Mouse (Mus musculus) neural tube, embryonic 11.5 days (tissue): ENCODE measurements at regions not wholly inside any gene's neighbourhood (a gene's known extent, or its start where the extent isn't known, plus 50 kb on each side); places are given as distances from the start of the nearest gene placed in this dataset.

ENCODE experiments used
- ATAC-seq: fragments of 200-750 bp; cut with Nextera tagmentation; 2 replicates; pipeline ENCODE4 v1.8.0; 2017; ENCODE audit warnings: moderate number of reproducible peaks, mild to moderate bottlenecking, moderate TSS enrichment, moderate library complexity; ENCODE audit not compliant: insufficient read depth, low FRiP score, low TSS enrichment
- DNase-seq: peaks from one replicate; pipeline ENCODE4 v3.0.0-alpha.2; 2015; ENCODE audit warnings: low spot score
- H3K27ac ChIP-seq: fragments of 300-500 bp; sonication (generic); 2 replicates; pipeline ENCODE4 v1.5.1; 2014; ENCODE audit warnings: low read depth, mild to moderate bottlenecking, low read length
- H3K27me3 ChIP-seq: fragments of 300-500 bp; sonication (generic); 2 replicates; pipeline ENCODE4 v1.6.1; 2014; ENCODE audit warnings: mild to moderate bottlenecking, low read length, mixed read lengths; ENCODE audit not compliant: control insufficient read depth, insufficient read depth
- H3K36me3 ChIP-seq: fragments of 300-500 bp; sonication (generic); 2 replicates; pipeline ENCODE4 v1.6.1; 2014; ENCODE audit warnings: mild to moderate bottlenecking, low read length, moderate library complexity, mixed read lengths; ENCODE audit not compliant: control insufficient read depth, insufficient read depth
- H3K4me1 ChIP-seq: fragments of 300-500 bp; sonication (generic); 2 replicates; pipeline ENCODE4 v1.6.1; 2014; ENCODE audit warnings: low read length, mixed read lengths; ENCODE audit not compliant: control insufficient read depth, insufficient read depth
- H3K4me2 ChIP-seq: fragments of 300-500 bp; sonication (generic); 2 replicates; pipeline ENCODE4 v1.6.1; 2014; ENCODE audit warnings: low read depth, mild to moderate bottlenecking, moderate library complexity
- H3K4me3 ChIP-seq: fragments of 300-500 bp; sonication (generic); 2 replicates; pipeline ENCODE4 v1.5.1; 2014; ENCODE audit warnings: low read depth, low read length
- H3K9ac ChIP-seq: fragments of 300-500 bp; sonication (generic); 2 replicates; pipeline ENCODE4 v1.6.1; 2014; ENCODE audit warnings: mild to moderate bottlenecking, low read length
- H3K9me3 ChIP-seq: fragments of 300-500 bp; sonication (generic); 2 replicates; pipeline ENCODE4 v1.6.1; 2016; ENCODE audit warnings: low read length; ENCODE audit not compliant: control insufficient read depth
- WGBS: fragments of 180-500 bp; shearing (Covaris S2); extraction: QIAGEN DNeasy Blood & Tissue Kit; methylation state at CpG from one replicate; pipeline ENCODE4 v1.1.7; 2014; 5-methylcytosine and 5-hydroxymethylcytosine counted together

DNA sequence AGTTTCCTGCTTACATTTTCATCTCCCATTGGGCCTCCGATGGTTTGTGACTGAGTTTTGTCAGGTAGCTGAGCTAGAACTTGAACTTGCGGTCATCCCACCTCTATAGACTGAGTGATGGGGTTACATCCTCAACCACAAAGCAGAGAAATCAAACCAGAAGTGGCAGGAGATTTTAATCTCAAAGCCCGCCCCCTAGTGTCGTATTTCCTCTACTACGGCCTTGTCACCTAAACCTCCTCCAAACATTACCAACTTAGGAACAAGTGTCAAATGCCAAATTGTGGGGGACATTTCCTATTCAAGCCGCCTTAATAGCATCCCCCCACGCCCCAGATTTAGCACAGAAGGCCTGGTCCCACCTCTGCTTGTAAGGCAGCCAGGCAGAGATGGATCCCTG lies 286.3 kb upstream of the Lrig3 start:
- Histone ChIP-seq H3K4me1 (no peaks in the 10 kb centered on the region), H3K9ac (no peak overlapping the region), H3K36me3 (no peaks in the 10 kb centered on the region), H3K27ac (no peak overlapping the region), H3K4me2 (no peak overlapping the region), H3K4me3 (no peak overlapping the region), H3K9me3 (no peaks in the 10 kb centered on the region), H3K27me3 (no peaks in the 10 kb centered on the region)
- ATAC-seq (no peak), DNase-seq (no peak)
- WGBS: 73% methylated on average over 7 of the region's 7 CpGs

- H3K27me3 ChIP-seq: no peaks in the 10 kb centered on the region
- H3K9me3 ChIP-seq: no peaks in the 10 kb centered on the region
- H3K4me2 ChIP-seq: no peak overlapping the region
- no peak overlapping the region for H3K9ac ChIP-seq
- DNase-seq: no peak
- whole genome bisulfite sequencing: 89% methylated on average over 5 of the region's 5 CpGs
- no peak overlapping the region for H3K27ac ChIP-seq
- no peaks in the 10 kb centered on the region for H3K36me3 ChIP-seq
- H3K4me1 ChIP-seq: no peaks in the 10 kb centered on the region
- no peak for ATAC-seq
- H3K4me3 ChIP-seq: no peak overlapping the region
These were observed 280.8 kb upstream of the Lrig3 start for GRCm38 (mm10) chr10:125685130-125685529.

- ATAC-seq: peak; percentile 35; the same call in 1 of the 2 replicates
- no peak overlapping the region for H3K27ac ChIP-seq
- H3K27me3 ChIP-seq: no peaks in the 10 kb centered on the region
- no peak overlapping the region for H3K4me2 ChIP-seq
- H3K4me3 ChIP-seq: no peak overlapping the region
- no peaks in the 10 kb centered on the region for H3K9me3 ChIP-seq
- no peaks in the 10 kb centered on the region for H3K36me3 ChIP-seq
- 38% methylated on average over 7 of the region's 7 CpGs for WGBS
- H3K9ac ChIP-seq: no peak overlapping the region
- DNase-seq: no peak
- H3K4me1 ChIP-seq: no peaks in the 10 kb centered on the region
These were observed 272.5 kb upstream of the Lrig3 start for GRCm38 (mm10) chr10:125693505-125693904.

DNA sequence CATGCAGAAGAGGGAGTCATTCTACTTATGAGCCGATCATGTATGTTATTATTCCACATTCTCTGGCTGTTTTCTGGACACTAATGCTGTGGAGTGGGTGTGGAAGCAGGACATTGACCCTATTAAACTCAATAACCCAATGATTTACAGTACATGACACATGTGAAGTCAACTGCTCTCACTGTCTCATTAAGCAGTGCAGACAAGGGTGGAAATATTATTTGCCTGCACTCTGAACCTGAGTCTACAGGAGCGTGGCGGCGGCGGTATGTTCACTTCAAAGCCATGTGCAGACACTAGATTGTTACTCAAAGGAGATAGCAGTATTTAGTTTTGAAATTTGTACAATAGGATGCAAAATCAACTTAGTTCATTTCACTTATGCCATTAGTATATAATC lies 269.8 kb upstream of the Lrig3 start:
- DNase-seq: no peak
- no peaks in the 10 kb centered on the region for H3K36me3 ChIP-seq

DNA sequence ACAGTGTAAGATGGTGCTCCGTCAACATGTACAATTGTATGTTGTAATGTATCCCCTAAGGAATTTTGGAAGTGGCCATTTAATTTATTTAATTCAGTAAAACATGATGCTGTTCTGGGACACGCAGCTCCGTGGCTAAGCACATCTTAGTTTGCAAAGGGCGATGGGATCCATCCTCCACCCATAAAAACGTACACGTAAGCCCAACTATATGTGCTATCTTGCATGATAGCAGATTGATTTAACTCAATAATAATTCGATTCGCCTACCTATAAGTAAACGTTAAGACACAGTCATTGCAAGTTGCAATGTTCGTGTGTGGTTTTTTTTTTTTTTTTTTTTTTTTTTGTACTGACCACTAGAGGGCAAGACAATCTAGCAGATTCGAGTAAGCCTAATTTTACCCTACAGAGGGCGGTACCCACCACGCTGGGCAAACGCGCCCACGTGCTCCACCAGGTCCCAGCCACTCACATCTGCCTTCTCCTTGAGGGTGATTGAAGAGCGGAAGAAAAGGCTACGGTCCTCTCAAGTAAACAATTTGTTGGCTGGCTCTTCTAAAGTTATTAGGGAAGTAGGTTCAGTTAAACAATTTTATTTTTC lies 240.8 kb upstream of the Lrig3 start:
- no peaks in the 10 kb centered on the region for H3K27me3 ChIP-seq
- ATAC-seq (peak; percentile 90), DNase-seq (peak; percentile 77)
- no peak overlapping the region for H3K4me2 ChIP-seq
- H3K4me3 ChIP-seq: no peak overlapping the region
- no peak overlapping the region for H3K9ac ChIP-seq
- WGBS: 35% methylated on average over 18 of the region's 18 CpGs
- no peaks in the 10 kb centered on the region for H3K36me3 ChIP-seq
- H3K4me1 ChIP-seq: no peaks in the 10 kb centered on the region
- no peaks in the 10 kb centered on the region for H3K9me3 ChIP-seq
- no peak overlapping the region for H3K27ac ChIP-seq

More for the DNA sequence above, 269.8 kb upstream of the Lrig3 start:
- Histone ChIP-seq H3K27me3 (no peaks in the 10 kb centered on the region), H3K27ac (no peak overlapping the region), H3K9ac (no peak overlapping the region), H3K4me1 (no peaks in the 10 kb centered on the region), H3K9me3 (no peaks in the 10 kb centered on the region), H3K4me2 (no peak overlapping the region), H3K4me3 (no peak overlapping the region)
- no peak for ATAC-seq
- 88% methylated on average over 5 of the region's 5 CpGs for WGBS

DNA sequence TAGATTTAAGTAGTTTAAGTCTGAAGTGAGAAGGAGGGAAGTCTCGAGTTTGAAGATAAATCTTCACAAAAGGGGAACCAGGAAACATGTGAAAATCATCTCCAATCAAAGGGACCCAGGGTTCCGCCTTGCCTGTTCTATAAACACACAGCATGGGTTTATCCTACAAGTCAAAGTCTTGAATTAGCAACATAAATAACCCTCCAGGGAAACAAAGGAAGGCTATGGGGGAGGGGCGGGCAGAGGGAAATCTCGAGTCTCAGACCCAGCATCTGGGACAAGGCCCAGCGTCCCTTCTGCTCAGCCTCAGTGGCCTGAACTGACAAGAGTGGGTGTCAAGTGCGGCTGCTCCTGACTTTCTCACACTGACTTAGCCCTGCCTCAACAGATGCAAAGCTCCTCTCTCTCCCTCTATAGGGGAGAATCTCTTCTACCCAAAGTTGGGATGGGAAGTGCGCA lies 240.3 kb upstream of the Lrig3 start:
- H3K36me3 ChIP-seq: no peaks in the 10 kb centered on the region
- WGBS: 12% methylated on average over 7 of the region's 7 CpGs
- peak; percentile 89 for ATAC-seq
- no peak overlapping the region for H3K9ac ChIP-seq
- no peaks in the 10 kb centered on the region for H3K9me3 ChIP-seq
- H3K27me3 ChIP-seq: no peaks in the 10 kb centered on the region
- no peak overlapping the region for H3K4me3 ChIP-seq
- H3K4me2 ChIP-seq: no peak overlapping the region
- no peaks in the 10 kb centered on the region for H3K4me1 ChIP-seq
- DNase-seq: peak; percentile 71
- 0 out of 2 replicates have a peak overlapping the region, but pooled peaks have one; percentile 2 for H3K27ac ChIP-seq

- Histone ChIP-seq H3K9ac (no peak overlapping the region), H3K27me3 (no peaks in the 10 kb centered on the region), H3K27ac (no peak overlapping the region), H3K9me3 (no peaks in the 10 kb centered on the region), H3K36me3 (no peaks in the 10 kb centered on the region), H3K4me1 (no peaks in the 10 kb centered on the region), H3K4me3 (no peak overlapping the region), H3K4me2 (no peak overlapping the region)
- 55% methylated on average over 8 of the region's 8 CpGs for WGBS
- DNase-seq (no peak), ATAC-seq (no peak)
These were observed 239.4 kb upstream of the Lrig3 start for GRCm38 (mm10) chr10:125726546-125726945.

GRCm38 (mm10) chr10:125735744-125736494 lies 230.0 kb upstream of the Lrig3 start:
- WGBS: 77% methylated on average over 4 of the region's 4 CpGs
- Histone ChIP-seq H3K4me2 (no peak overlapping the region), H3K4me1 (no peaks in the 10 kb centered on the region), H3K27me3 (no peaks in the 10 kb centered on the region), H3K4me3 (no peak overlapping the region), H3K9ac (no peak overlapping the region), H3K9me3 (no peaks in the 10 kb centered on the region), H3K36me3 (no peaks in the 10 kb centered on the region), H3K27ac (no peak overlapping the region)
- DNase-seq (no peak), ATAC-seq (no peak)

DNA sequence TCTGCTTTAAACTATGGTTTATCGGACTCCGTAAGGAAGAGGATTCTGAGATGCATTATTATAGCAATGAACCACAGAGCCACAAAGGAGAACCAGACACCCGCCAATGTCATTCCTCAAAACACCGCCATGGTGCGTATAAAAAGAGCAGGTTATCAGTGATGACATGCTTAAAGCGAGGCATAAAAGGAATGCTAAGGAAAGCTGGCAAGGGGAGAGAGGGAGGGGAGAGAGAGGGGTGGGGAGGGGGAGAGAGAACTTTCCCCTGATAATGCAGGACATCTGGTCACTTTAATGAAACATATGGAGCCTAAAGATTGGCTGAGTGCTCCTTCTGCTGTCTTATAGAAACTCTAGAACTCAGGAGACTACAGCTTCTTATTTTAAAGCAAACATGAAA lies 222.8 kb upstream of the Lrig3 start:
- no peak overlapping the region for H3K9ac ChIP-seq
- no peaks in the 10 kb centered on the region for H3K4me1 ChIP-seq
- H3K4me3 ChIP-seq: no peak overlapping the region
- DNase-seq: no peak
- WGBS: 72% methylated on average over 6 of the region's 6 CpGs
- H3K27me3 ChIP-seq: no peaks in the 10 kb centered on the region
- no peaks in the 10 kb centered on the region for H3K9me3 ChIP-seq
- H3K36me3 ChIP-seq: no peaks in the 10 kb centered on the region
- no peak for ATAC-seq
- no peak overlapping the region for H3K4me2 ChIP-seq
- no peak overlapping the region for H3K27ac ChIP-seq
